Mouse (Mus musculus) adrenal gland, postnatal 10 days (tissue): ENCODE data around the gene Chst11. TPM values are rescaled to one million over a fixed set of nuclear protein-coding genes. Genes with fewer than 3 reads are reported as not detected.
A peak's percentile ranks its signal among the peaks of the same experiment; 100 is the strongest.

Source experiments
- DNase-seq: peaks from one replicate; pipeline ENCODE4 v3.0.0; 2021; ENCODE audit warnings: mixed read lengths
- total RNA-seq, 2 experiments: library from RNA; stranded (reverse); gene quantifications; 2 replicates each; pipeline ENCODE4 v1.2.3; 2021

The Chst11 gene
- total RNA-seq, 2 experiments from 2014 or later = 23.2 to 23.3 TPM

DNA sequence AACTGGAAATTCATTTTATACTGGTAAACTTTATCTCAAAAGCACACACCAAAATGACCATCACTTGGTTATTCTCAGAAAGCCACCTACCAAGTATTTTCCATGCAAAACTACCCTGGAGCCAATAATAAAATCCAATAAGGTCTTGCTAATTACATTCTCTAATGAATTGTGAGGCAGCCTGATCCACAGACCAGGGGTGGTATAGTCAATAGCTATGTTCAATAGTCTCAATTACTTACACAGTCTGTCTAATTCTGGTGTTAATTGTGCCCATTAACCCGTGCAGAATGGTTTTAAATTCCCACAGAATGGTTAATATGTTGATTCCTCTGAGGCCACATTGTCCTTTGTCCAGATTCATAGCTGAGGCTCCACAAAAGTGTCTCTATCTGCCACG lies 233.5 kb downstream of the Chst11 start:
- DNase-seq = no peak

DNA sequence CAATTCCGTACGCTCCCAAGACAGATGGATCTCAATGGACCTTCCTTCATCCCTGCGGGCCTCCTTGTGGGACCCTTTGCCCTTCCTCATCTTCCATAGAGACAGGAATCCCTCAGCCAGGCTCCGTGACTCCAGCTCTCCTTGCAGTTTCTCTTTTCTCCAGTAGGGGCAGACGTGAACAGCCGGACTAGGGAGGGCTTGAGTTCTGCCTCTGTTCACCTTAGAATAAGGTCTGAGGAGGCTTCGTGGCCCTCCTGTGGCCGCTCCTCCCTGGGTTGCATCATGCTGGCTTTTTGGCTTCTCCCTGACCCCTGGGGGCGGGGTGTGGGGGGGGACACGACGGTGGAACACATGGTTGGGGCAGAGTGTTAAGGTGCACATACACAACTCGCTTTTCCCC lies 234.4 kb downstream of the Chst11 start:
- DNase-seq = peak; percentile 71

DNA sequence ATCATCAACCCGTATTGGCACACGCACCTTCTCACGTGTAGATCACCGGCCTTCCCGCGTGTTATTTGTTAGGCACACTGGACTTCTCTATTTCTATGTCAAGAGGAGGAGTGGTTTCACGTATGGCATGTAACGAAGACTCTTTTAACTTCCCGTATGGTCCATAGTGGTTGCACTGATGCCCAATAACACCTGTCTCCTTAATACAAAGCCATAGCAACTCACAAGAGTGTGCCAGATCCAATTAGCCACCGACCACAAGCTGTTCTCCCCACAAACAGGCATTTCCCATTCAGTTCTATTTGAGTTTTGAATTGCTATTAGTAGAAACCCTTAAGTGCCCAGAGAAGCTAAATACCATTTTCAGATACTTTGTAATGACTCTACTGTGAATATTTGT lies 234.9 kb downstream of the Chst11 start:
- DNase-seq = no peak

DNA sequence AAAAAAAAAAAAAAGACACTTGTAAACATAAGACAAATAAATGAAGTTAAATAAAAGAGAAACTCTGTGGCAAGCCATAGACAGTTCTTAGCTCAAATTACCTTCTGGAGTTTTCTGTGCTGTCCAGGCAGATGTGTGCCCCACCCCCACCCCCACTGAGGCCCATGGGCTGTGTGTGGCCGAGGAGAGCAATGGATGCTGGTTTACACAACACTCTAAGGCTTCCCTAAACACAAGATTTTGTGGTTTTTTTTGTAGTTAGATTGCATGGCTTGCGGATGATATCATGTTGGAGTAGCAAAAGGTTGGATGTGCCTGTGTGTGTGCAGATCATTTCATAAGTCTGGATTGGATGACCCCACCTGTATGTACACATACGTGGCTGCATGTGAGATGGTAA lies 235.5 kb downstream of the Chst11 start:
- DNase-seq = no peak

DNA sequence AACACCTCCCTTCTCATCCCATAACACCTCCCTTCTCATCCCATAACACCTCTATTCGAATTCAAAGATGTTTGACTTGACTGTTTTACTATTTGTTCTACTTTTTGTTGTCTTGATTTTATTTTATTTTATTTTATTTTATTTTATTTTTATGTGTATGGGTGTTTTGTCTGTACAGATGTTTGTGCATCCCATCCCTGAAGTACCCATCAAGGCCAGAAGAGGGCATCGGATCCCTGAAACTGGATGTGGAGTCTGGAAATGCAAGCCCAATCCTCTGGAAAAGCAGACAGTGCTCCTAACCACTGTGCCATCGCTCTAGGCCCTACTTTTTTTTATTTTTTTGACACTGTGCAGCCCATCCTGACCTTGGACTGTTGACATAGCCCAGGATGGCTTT lies 239.7 kb downstream of the Chst11 start:
- peak; percentile 42 for DNase-seq

DNA sequence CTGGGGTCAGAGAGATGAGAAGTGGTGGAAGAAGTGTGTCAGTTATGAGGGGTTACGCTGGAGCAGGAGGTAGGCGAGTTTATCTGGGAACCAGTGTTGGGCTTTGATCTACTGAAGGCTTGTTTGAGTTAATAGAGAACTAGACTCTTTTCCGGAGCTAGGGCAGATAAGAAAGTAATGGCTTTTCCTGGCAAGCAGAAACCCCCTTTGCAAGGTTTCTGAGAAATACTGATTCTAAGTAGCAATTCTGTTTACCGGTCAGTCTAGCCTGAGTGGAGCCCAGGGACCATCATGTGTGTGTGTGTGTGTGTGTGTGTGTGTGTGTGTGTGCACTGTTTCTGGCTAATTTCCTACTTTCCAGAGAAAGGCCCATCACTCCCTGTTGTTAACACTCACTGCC lies 243.3 kb downstream of the Chst11 start:
- no peak for DNase-seq

DNA sequence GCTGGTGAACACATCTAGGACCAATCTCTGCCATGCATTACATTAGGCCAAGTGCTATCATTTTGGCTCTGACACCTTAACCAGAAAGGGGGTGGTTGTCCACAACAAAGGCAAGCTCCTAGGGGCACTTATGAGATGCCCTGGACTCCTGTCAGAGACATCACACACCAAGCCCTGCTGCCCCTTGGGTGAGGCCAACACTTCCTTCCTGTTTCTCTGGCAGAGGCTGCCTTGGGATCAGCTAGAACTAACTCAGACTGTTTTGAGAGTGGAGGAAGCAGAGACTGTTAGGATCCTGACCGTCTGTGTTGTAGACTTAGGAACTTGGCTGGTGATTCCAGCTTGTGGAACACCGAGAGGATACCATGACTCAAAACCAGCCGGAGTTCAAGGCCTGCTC lies 248.7 kb downstream of the Chst11 start:
- no peak for DNase-seq

DNA sequence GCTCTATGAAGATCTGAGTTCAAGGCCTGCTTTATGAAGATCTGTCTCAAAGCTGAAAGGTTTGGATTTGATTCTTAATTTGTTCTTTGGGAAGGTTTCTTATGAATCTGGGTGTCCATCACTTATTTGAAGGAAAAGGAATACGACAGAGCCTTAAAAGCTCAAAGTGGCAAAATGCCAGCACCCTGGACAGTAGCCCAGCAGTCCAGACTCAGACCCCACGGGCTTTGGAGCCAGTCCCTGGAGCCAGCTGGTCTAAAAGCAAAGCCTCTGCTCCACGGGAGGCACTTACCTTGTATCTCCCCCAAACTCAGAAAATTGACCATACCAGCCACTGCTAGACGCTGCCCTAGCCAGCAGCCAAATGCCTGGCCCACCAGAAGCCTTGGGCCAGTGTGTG lies 249.1 kb downstream of the Chst11 start:
- peak; percentile 38 for DNase-seq

DNA sequence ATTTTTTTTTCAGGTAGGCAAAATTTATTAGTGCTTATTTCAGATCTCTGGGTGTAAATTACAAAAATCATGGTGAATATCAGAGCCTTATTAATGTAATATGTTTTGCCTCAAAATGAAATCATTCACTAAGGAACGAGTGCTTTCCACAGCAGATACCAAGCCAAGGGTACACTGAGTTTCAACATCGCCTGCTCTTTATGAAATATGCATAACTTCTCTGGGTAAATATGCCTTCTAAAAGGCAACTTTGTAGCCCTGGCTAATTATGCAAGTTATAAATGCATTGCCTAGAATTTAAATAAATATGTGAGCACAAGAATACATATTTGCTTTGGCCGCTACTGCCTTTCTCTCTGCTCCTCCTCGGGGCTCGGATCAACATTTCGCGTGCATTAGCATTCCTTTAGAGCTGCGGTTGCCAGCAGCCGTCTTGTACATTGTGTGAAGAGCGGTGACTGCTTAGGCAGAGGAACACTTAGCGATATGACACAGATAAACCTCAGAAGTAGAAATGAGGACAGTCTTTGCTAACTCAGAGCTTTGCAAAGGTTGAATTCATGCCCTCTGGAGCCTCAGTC lies 256.9 kb downstream of the Chst11 start:
- DNase-seq = no peak

DNA sequence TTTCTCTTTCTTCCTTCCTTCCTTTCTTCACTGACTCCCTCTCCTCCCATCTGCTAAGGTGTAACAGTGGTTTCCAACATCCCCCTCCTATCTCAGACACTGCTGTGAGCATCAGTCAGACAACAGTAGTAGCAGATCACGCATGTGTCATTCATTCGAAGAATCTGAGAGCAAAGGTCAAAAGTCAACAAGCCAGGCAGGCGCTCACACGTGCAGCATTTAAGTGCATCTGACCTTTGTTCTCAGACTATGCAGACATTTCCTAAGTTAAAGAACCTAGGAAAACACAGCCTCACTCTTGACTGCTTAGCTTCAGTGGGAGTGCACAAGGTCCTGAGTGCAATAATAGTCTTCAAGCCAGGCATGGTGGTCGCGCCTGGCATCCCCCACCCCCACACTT lies 258.8 kb downstream of the Chst11 start:
- DNase-seq = no peak

Other genes with a start within 250 kb of the Chst11 start
- gene Nfyb, start 221.4 kb upstream of the Chst11 start, total RNA-seq = 10 to 100 TPM; 26.4 to 28.8 TPM
- gene Txnrd1, start 151.5 kb upstream of the Chst11 start, total RNA-seq = 10 to 100 TPM; 88.4 to 96.8 TPM
- gene Eid3, start 118.9 kb upstream of the Chst11 start, total RNA-seq = 1 to 10 TPM; 1.7 to 4.2 TPM